Mouse (Mus musculus) G1E (cell line): ENCODE results near the gene Myo1d.

Experiments
- CTCF ChIP-seq: IDR thresholded peaks from 2 replicates; pipeline ENCODE4 v1.5.1; 2012; ENCODE audit warnings: low read depth, low read length, inconsistent platforms, mixed read lengths
- GATA1 ChIP-seq: IDR thresholded peaks from 2 replicates; pipeline ENCODE4 v1.6.1; 2012; ENCODE audit warnings: borderline replicate concordance, low read length, inconsistent platforms, mixed read lengths
- POLR2AphosphoS5 ChIP-seq: IDR thresholded peaks from 2 replicates; pipeline ENCODE4 v1.6.1; 2012; ENCODE audit warnings: low read depth, low read length, inconsistent platforms; ENCODE audit not compliant: insufficient replicate concordance
- TAL1 ChIP-seq: conservative IDR thresholded peaks from 2 replicates; pipeline ENCODE4 v1.6.1; 2012; ENCODE audit warnings: low read depth, low read length, inconsistent platforms, mixed read lengths

- TF ChIP-seq CTCF (no peak), GATA1 (no peak), TAL1 (no peak), POLR2AphosphoS5 (no peak)
These were observed 184.3 kb downstream of the Myo1d start for GRCm38 (mm10) chr11:80595482-80595881.
